Mouse (Mus musculus) heart, embryonic 12.5 days (tissue): ENCODE measurements at regions not wholly inside any gene's neighbourhood (a gene's known extent, or its start where the extent isn't known, plus 50 kb on each side); places are given as distances from the start of the nearest gene placed in this dataset.

Source experiments
- ATAC-seq: fragments of 200-750 bp; cut with Nextera tagmentation; 2 replicates; pipeline ENCODE4 v1.8.0; 2017; ENCODE audit warnings: moderate TSS enrichment, moderate library complexity; ENCODE audit not compliant: insufficient number of reproducible peaks, low FRiP score
- H3K27ac ChIP-seq: fragments of 300-500 bp; sonication (generic); 2 replicates; pipeline ENCODE4 v1.5.1; 2016; ENCODE audit warnings: mild to moderate bottlenecking, moderate library complexity; ENCODE audit not compliant: poor library complexity, severe bottlenecking
- H3K27me3 ChIP-seq: fragments of 300-500 bp; sonication (generic); replicated peaks from 2 replicates; pipeline ENCODE4 v1.6.1; 2016; ENCODE audit warnings: mild to moderate bottlenecking, moderate library complexity
- H3K36me3 ChIP-seq: fragments of 300-500 bp; sonication (generic); 2 replicates; pipeline ENCODE4 v1.6.1; 2016; ENCODE audit warnings: mild to moderate bottlenecking, moderate library complexity
- H3K4me1 ChIP-seq: fragments of 300-500 bp; sonication (generic); replicated peaks from 2 replicates; pipeline ENCODE4 v1.6.1; 2016; ENCODE audit warnings: mild to moderate bottlenecking
- H3K4me2 ChIP-seq: fragments of 300-500 bp; sonication (generic); 2 replicates; pipeline ENCODE4 v1.6.1; 2016; ENCODE audit warnings: mild to moderate bottlenecking, moderate library complexity
- H3K4me3 ChIP-seq: fragments of 300-500 bp; sonication (generic); 2 replicates; pipeline ENCODE4 v1.5.1; 2016; ENCODE audit warnings: mild to moderate bottlenecking
- H3K9ac ChIP-seq: fragments of 300-500 bp; sonication (generic); 2 replicates; pipeline ENCODE4 v1.6.1; 2016; ENCODE audit warnings: mild to moderate bottlenecking, moderate library complexity
- H3K9me3 ChIP-seq: fragments of 300-500 bp; sonication (generic); replicated peaks from 2 replicates; pipeline ENCODE4 v1.6.1; 2016; ENCODE audit warnings: mild to moderate bottlenecking, moderate library complexity
- WGBS: fragments of 180-500 bp; shearing (Covaris S2); methylation state at CpG from one replicate; pipeline ENCODE4 v1.1.7; 2016; 5-methylcytosine and 5-hydroxymethylcytosine counted together

DNA sequence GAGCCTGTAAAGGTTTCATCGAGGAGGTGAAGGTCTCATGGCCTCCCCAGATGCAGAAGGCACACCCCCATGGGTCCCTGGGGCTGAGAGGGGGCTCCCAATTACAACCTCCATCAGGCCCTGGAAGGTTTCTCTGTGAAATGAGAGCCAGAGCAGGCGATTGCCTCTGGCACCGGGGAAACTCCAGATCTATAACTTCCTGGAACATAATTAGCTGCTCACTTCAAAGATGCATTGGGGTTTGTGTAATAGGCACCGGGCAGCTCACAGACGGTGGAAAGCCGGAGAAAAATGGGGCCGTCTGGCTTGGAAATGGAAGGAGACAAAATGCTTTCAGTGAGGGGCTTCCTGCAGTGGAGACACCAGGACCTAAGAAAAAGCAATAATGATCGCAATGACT, 151.2 kb upstream of the Mvb12b start:
- Histone ChIP-seq H3K4me2 (no peak overlapping the region), H3K9ac (no peak overlapping the region), H3K27ac (no peak overlapping the region), H3K27me3 (peaks cover 4% of the 10 kb centered on the region; the same call in 1 of the 2 replicates), H3K4me1 (no peaks in the 10 kb centered on the region), H3K4me3 (no peak overlapping the region), H3K9me3 (no peaks in the 10 kb centered on the region), H3K36me3 (no peaks in the 10 kb centered on the region)
- 69% methylated on average over 8 of the region's 8 CpGs for WGBS
- no peak for ATAC-seq

DNA sequence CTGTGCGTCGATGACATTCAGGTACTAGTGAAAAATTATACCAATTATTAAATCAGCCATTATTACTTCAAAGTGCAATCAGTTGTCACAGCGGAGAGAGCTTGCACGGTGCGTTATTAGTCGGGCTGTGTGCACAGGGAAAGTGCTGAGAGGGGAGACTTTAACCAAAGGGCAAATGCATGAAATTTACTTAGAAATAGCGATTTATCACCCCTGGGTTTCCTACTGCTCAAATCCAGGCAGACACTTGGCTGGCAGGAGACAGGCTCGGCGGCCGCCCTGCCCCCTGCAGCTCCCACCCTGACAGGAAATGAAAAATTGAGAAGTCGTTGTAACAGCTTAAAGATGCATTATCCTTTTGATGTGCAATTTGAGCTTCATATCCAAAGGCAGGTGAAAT, 145.5 kb upstream of the Mvb12b start:
- Histone ChIP-seq H3K9me3 (no peaks in the 10 kb centered on the region), H3K4me2 (no peak overlapping the region), H3K4me1 (peaks cover 20% of the 10 kb centered on the region), H3K4me3 (no peak overlapping the region), H3K36me3 (no peaks in the 10 kb centered on the region), H3K9ac (no peak overlapping the region), H3K27ac (no peak overlapping the region), H3K27me3 (no peaks in the 10 kb centered on the region)
- 52% methylated on average over 11 of the region's 11 CpGs for WGBS
- no peak for ATAC-seq

DNA sequence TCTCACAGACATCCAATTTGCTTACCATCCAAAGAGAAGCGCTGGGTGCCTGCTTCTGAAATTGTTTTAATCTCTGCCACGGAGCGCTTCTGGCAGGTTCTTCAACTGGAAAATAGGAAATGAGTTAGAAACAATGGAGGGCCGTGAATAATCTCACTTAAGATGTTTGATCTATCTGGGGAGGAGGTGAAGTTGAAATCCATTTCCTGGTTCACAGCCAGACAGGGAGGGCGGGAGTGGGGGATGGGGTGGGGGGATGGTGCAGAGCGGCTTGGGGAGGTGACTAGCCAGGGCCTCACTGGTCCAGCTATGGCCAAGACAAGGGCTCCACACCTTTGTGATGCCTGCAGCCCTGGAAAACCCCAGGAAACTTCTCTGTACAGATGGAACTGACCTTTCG, 143.7 kb upstream of the Mvb12b start:
- whole genome bisulfite sequencing: 22% methylated on average over 7 of the region's 7 CpGs
- no peaks in the 10 kb centered on the region for H3K9me3 ChIP-seq
- H3K4me3 ChIP-seq: no peak overlapping the region
- H3K36me3 ChIP-seq: no peaks in the 10 kb centered on the region
- no peaks in the 10 kb centered on the region for H3K27me3 ChIP-seq
- H3K27ac ChIP-seq: no peak overlapping the region
- H3K4me2 ChIP-seq: peak overlapping the region; percentile 58
- ATAC-seq: no peak
- H3K9ac ChIP-seq: no peak overlapping the region
- H3K4me1 ChIP-seq: peaks cover 38% of the 10 kb centered on the region

DNA sequence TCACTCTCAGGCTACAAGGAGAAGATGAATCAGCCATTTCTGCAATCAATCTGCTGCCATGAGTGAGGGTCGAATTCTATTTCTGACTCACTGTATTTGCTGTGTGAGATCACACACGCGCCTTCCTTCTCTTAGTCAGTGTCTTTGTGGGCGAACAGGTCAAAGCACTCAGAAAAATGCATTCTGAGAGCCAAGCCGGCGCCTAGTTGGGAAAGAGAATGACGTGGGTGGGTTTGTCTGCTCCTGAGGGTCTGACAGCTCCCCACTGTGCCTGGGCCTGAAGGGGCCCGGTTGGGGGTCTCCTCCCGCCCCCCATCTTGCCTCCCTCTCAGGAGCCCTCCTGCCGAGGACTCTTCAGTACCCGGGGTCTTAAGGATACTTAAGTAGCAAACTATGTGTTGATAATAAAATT, 143.3 kb upstream of the Mvb12b start:
- 6% methylated on average over 11 of the region's 11 CpGs for WGBS
- Histone ChIP-seq H3K36me3 (no peaks in the 10 kb centered on the region), H3K4me3 (no peak overlapping the region), H3K27me3 (no peaks in the 10 kb centered on the region), H3K27ac (no peak overlapping the region), H3K9ac (no peak overlapping the region), H3K4me2 (peak overlapping the region; percentile 58), H3K4me1 (peaks cover 38% of the 10 kb centered on the region), H3K9me3 (no peaks in the 10 kb centered on the region)
- peak; percentile 19; the same call in 1 of the 2 replicates for ATAC-seq

DNA sequence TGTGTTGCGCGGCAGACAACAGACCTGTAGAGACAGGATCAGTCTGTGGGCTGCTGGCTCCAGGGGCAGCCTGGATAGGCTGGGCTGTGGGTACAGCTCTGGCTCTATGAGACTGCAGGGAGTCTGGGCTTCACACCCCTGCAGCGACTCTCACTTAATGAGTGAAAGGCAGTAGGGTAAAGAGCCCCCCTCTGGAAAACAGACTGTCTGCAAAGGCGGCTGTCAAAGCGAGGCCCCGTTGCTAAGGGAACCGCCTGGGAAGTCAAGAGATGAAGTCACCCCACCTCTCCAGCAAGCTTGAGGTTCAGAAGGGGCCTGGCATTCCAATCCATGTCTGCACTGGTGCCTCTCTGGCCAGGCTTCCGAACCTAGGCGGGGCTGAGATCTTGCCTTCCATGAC, 139.7 kb upstream of the Mvb12b start:
- no peak for ATAC-seq
- WGBS: 18% methylated on average over 9 of the region's 9 CpGs
- Histone ChIP-seq H3K27ac (no peak overlapping the region), H3K4me1 (peaks cover 38% of the 10 kb centered on the region), H3K4me3 (no peak overlapping the region), H3K9me3 (no peaks in the 10 kb centered on the region), H3K9ac (no peak overlapping the region), H3K36me3 (no peaks in the 10 kb centered on the region), H3K27me3 (no peaks in the 10 kb centered on the region), H3K4me2 (peak overlapping the region; percentile 23)

DNA sequence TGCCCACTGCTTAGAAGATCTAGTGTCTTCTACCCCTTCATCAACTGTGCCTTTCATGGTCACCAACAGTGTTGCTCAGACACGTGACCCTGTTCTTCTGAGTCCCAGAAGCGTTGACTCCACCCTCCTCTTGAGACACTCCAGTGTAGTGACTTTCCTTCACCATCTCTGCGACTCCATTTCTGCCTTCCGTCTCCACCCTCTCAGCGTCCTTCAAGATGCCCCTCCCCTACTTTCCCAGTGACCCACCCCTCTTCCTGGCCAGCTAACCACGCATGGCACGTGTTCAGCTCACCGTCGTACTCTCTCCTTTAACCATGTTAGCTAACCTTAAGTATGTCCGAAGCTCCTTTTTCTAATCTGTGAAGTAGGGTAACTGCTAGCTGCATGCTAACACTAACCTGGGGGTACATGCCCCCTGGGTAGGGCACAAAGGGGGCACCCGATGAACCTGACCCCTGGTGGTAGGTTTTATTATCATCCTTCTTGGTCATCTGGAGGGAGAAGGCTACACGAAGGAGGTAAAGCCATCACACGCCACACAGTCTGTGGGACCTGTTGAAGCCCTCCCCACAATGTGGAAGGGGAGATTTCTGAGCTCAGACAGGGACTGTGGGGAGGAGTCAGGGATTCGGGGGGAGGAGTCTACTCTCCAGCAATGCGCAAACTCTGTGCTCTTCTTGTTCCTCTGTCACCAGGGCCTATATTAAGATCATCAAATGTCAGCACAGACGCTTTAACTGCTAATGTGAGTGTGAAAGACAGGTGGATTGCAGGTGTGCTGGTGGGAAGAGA, 139.0 kb upstream of the Mvb12b start:
- Histone ChIP-seq H3K4me3 (no peak overlapping the region), H3K27ac (no peak overlapping the region), H3K9ac (no peak overlapping the region), H3K36me3 (no peaks in the 10 kb centered on the region), H3K27me3 (no peaks in the 10 kb centered on the region), H3K4me1 (peaks cover 36% of the 10 kb centered on the region), H3K4me2 (peak overlapping the region; percentile 23), H3K9me3 (peaks cover 4% of the 10 kb centered on the region)
- no peak; the same call in 1 of the 2 replicates for ATAC-seq
- 66% methylated on average over 16 of the region's 16 CpGs for WGBS

DNA sequence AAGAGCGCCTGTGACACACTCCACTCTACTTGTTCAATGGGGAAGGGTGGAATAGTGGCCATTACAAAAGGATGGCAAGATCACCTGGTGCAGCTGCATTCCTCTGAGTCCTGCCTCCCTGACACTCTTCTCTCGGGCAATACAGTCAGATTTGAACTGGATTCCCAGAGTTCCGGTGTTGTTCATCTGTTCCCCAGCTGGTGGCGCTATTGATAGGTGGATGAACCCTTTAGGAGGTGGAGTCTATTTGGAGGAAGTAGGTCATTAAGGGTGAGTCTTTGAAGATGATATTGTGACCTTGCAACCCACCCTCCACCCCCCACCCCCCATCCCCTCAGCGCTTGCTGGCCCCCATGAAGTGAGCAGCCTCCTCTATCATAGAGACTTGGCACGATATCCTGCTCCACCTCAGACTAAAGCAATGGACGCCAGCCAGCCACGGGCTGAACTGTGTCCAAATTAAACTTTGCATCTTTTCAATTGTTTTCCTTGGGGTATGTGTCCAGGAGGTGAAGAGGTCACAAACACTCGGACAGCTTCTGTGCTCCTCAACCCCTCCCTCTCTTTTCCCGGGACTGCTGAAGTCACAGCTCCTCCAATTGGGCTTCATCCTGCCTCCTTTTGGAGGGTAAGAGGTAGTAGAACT, 138.1 kb upstream of the Mvb12b start:
- no peaks in the 10 kb centered on the region for H3K36me3 ChIP-seq

DNA sequence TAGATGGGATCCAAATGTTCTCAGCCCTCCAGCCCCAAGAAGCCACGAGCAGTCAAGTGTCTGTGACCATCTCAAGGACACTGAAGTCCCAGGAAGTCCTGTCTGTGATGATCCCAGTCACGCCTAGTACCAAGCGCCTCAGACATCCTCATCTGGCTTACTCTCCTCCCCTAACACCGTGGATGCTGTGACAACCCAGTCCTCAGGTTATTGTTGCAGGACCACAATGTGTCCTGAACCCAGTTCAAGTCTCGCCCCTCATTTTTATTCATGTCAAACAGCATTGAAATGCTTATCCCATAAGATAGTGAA, 129.4 kb upstream of the Mvb12b start:
- no peaks in the 10 kb centered on the region for H3K4me1 ChIP-seq
- no peaks in the 10 kb centered on the region for H3K36me3 ChIP-seq
- H3K9ac ChIP-seq: no peak overlapping the region
- no peak for ATAC-seq
- H3K9me3 ChIP-seq: peaks cover 5% of the 10 kb centered on the region
- peaks cover 6% of the 10 kb centered on the region; the same call in 1 of the 2 replicates for H3K27me3 ChIP-seq
- H3K4me2 ChIP-seq: no peak overlapping the region
- H3K27ac ChIP-seq: no peak overlapping the region
- no peak overlapping the region for H3K4me3 ChIP-seq
- 63% methylated on average over 5 of the region's 5 CpGs for WGBS

More for the DNA sequence above, 138.1 kb upstream of the Mvb12b start:
- H3K9ac ChIP-seq: no peak overlapping the region
- no peak overlapping the region for H3K27ac ChIP-seq
- WGBS: 65% methylated on average over 10 of the region's 10 CpGs
- no peak overlapping the region for H3K4me2 ChIP-seq
- ATAC-seq: peak; percentile 57; the same call in 1 of the 2 replicates
- H3K9me3 ChIP-seq: peaks cover 5% of the 10 kb centered on the region
- no peaks in the 10 kb centered on the region for H3K27me3 ChIP-seq
- H3K4me1 ChIP-seq: peaks cover 27% of the 10 kb centered on the region
- no peak overlapping the region for H3K4me3 ChIP-seq

DNA sequence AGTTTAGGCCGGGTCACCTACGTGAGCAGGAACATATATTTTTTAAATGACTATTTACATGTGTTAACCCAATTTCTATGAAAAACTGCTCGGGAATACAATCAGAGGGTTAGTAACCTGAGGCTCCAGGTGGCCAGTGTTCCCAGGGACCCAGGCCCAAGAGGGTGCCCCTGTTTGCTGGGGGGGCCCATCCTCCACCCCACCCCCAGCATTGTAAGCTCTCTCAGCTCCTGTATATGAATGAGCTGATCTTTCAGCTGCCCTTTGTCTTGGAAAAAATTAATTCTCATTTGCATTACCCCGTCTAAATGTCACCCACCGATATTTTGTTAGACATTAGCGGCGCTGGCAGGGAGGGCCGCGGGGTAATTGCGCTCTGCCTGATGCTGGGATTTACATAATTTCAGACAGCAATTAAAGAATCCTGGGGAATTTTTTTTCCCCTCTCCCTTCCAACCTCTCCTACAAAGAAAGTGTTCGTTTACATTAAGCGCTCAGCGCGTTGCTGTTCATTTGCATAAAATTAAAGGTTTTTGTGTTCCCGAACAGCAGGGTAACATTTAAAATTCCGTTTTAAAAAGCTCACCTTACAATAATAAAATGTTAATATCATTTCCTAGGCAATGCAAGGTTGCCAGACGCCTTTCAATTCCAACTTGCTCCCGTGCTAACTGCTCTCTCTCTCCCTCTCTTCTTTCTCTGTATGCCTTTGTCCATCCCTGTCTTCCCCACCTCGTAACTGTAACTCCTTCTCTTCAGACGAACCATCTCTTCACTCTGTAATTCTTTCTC, 128.8 kb upstream of the Mvb12b start:
- H3K36me3 ChIP-seq: no peaks in the 10 kb centered on the region
- H3K9ac ChIP-seq: no peak overlapping the region
- 51% methylated on average over 20 of the region's 20 CpGs for WGBS
- H3K4me3 ChIP-seq: no peak overlapping the region
- H3K4me2 ChIP-seq: no peak overlapping the region
- H3K27ac ChIP-seq: no peak overlapping the region
- no peaks in the 10 kb centered on the region for H3K9me3 ChIP-seq
- peaks cover 6% of the 10 kb centered on the region; the same call in 1 of the 2 replicates for H3K27me3 ChIP-seq
- no peaks in the 10 kb centered on the region for H3K4me1 ChIP-seq
- ATAC-seq: no peak

DNA sequence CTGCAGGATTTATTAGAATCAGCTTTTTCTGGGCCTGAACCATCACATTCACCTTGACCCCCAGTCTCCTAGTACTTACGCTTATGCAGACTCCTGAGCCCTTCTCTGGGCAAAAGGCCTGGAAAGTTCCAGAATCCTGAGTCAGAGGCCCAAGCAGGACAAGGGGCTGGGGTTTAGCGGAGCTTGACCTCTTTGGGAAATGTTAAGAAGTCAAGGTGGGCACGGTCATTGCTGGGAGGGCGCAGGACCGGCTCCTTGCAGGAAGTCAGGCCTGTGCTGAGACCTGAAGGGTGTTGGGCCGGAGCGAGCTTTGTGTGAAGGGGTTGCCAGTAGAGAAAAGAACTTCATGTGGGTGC, 127.9 kb upstream of the Mvb12b start:
- no peak for ATAC-seq
- Histone ChIP-seq H3K4me1 (no peaks in the 10 kb centered on the region), H3K27me3 (peaks cover 6% of the 10 kb centered on the region; the same call in 1 of the 2 replicates), H3K4me3 (no peak overlapping the region), H3K36me3 (no peaks in the 10 kb centered on the region), H3K9ac (no peak overlapping the region), H3K27ac (no peak overlapping the region), H3K9me3 (no peaks in the 10 kb centered on the region), H3K4me2 (no peak overlapping the region)
- 81% methylated on average over 7 of the region's 7 CpGs for WGBS
